Mouse (Mus musculus) ovary, adult 18-20 months (tissue): ENCODE measurements around the gene Fam234b.

ENCODE experiments used
- DNase-seq: peaks from one replicate; pipeline ENCODE4 v3.0.0; 2022; ENCODE audit warnings: low spot score, mixed read lengths

The Fam234b gene

DNA sequence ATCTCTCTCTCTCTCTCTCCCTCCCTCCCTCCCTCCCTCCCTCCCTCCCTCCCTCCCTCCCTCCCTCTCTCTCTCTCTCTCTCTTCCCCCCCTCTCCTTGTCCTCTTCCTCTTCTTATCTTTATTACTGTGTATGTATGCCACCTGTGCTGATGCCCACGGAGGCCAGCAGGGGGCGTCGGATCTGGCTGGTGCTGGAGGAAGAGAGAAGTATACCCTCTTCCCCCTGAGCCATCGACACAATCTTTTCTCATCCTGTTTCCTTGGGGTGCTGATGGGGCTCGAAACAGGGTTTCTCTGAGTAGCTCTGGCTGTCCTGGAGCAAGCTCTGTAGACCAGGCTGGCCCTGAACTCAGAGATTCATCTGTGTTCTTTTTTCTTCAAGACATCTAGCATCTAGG, 14.9 kb upstream of the Fam234b start:
- no peak for DNase-seq

DNA sequence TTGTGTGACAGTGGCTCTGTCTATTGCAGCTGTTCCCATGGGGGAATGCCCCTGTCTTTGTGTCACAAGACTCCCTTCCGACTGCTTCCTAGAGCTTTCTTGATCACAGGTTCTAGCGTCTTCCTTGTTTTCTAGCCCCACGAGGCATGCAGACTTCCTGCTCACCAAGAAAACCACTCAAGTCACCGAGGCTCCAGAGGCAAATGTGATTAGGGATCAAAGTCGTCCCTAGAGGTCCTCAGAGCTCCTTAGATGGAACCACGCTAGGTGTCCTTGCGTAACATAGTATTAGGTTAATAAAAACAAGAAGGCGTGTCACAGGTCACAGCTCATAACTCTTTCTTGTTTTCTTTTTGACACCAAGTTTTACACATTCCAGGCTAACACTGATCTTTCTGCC, 13.8 kb upstream of the Fam234b start:
- DNase-seq = no peak

DNA sequence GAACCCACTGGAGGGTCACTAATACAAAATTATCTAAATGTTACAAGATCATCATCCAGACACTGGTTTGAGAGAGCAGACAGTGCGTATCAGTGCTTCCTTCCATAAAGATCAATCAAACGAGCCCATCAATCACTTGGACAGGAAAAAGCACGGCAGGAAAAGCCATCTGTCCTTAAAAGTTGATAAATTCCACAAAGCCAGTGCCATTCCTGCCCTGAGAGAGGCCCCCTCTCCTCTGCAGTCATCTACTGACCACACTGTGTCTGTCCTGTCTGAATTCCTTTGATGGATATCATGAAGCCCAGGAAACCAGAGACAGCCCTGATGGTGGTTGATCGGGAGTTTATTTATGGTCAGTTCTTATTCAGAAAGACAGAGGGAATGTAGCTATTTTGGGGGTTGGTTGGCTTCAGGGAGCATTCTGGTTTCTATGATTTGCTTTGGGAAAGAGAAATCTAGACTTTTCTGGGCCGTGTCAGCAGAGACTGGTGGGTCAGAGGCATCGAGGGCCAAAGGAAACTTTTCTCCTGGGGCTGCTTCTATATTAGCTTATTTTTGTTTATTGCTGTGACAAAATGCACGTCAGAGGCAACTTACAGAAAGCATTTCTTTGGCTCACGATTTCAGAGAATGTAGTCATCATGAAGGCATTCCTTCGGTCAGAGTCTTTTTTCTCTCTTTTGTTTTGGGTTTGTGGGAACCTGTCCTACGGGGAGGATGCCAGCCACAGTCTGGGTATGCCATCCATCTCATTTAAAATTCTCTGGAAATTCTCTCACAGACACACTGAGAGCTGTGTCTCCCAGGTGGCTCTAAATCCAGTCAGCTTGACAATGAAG, 10.5 kb upstream of the Fam234b start:
- DNase-seq = no peak

DNA sequence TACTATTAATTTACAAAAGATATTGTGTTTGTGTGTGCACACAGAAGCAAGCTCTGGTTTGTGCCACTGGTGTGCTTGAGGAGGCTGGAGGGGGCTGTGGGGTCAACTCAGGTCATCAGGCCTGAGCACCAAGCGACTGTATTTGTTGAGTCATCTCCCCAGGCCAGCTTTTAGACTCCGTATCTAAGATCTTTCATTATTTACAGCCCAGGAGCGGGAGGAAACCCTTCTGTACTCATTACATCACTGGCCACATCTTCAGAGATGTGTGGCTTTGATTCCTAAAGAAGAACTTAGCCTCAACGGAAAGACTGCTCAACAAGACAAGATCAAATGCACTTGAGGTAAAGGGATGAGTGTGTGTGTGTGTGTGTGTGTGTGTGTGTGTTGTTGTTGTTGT, 9.1 kb upstream of the Fam234b start:
- no peak for DNase-seq

DNA sequence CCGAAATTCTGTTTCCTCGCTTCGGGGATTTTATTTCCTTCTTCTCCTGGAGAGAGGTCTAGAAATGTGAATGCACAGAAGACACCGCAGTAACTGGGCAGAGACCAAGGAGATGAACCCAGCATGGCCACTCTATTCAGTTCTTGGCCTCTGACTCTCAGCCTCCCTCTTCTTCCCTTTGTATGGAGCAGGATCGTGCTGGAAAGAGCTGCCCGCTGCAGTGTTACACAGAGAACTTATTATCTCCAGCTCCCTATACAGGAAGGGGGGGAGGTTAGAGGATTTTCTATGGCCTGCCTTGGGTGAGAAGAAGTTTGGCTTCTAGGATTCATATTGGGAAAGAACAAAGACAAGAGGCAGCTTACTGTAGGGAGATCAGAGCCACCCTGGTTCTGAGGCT, 7.7 kb upstream of the Fam234b start:
- no peak for DNase-seq

DNA sequence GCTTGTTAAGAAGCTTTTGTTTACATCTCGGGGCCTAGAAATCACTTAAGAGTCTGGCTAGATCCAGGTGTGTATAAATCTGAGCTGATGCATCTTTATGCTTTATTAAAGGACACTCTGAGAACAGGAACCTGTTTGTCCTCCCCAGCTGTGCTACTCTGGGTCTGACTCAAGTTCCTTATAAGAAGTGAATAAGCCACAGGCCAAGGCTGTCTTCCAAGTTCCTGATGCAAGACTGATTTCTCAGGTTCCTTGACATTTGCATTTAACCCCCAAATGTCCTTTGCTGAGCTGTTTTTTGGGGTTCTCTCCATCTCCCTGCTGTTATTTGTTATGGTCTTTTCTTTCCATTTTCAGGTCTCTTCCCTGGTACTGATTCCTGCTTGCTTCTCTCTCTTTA, 5.9 kb upstream of the Fam234b start:
- DNase-seq = no peak

DNA sequence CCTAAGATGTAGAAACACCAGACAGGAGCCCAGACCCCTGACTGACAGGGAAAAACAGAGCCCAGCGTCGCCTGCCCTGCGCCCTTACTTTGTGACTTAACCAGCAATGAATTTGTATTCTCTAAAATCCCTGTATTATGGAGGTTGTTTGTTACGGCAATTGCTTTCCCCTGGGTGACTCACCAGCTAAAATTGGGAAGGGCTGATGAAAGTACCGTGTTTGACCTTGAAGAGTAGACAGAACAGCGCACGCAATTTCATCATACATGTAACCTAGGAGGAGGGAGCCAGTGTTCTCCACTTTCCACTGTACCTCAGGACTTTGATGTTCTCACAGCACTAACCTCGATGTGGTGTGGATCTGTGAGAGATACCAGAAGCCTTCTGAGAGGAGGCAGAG, 4.8 kb upstream of the Fam234b start:
- DNase-seq = no peak

DNA sequence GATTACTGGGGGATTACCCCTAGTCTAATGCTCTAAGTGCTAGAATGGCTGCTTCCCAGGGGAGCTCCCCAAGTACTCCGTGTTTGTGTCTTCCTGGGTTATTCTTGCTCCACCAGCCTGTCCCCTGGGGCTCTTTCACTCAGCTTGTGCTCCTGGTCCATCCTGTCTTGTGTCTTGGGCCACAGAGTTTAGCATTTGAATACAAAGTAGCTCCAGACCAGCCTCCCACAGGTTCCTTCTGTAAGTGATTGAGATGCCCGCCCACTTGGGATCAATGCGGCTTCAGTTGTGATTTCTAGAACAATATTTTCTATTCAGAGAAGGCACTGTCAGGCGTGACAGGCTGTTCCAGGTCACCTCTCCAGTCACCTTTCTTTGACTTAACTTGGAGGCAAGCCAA, 4.0 kb upstream of the Fam234b start:
- DNase-seq = no peak

DNA sequence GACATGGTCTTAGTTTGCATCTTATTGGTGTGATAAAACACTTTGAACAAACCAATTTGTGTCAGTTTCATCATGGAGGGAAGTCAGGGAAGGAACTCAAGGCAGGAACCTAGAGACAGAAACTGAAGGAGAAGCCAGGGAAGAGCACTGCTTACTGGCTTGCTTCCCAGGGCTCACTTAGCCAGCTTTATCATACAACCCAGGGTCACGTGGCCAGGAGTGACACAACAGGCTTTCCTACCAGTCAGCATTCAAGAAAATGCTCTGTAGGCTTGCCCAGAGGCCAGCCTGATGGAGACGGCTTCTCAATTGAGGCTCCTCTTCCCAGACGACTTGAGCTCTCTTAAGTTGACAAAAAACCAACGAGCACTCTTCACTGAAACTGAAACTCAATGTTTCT, 2.9 kb upstream of the Fam234b start:
- DNase-seq = no peak

DNA sequence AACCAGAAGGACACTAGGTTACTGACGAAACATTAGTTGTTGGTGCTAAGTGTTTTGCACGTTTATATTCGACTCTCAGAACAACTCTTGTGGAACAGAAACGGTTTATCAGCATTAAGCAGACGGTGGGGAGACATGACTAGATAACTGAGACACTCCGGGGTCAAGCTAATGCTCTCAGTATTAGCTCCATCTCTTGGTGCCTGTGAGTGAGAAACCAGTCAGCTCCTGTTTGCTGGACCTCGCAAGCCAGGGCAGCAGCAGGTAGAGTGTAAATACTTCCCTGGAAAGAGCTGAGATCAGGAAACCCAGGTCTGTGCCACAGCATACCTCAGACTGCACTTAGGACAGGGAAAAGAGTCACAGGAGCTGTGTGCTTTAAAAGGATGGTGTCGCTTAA, 1.1 kb upstream of the Fam234b start:
- DNase-seq = no peak

DNA sequence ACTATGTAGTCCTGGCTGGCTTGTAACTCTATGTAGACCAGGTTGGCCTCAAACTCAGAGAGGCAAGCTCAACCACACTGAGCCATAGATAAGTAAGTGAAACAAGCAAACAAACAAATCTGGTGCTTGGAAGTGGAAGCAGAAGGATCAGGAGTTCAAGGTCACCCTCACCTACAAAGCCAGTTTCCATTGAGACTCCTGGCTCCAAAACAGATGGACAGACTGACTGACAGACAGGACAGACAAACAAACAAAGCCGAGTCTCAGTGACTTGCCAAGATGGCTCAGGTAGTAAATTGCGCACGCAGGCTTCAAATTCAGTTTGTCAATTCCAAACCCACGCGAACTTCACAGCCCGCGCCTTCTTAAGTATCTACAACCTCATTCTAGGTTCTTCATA, 331 bp upstream of the Fam234b start:
- no peak for DNase-seq

DNA sequence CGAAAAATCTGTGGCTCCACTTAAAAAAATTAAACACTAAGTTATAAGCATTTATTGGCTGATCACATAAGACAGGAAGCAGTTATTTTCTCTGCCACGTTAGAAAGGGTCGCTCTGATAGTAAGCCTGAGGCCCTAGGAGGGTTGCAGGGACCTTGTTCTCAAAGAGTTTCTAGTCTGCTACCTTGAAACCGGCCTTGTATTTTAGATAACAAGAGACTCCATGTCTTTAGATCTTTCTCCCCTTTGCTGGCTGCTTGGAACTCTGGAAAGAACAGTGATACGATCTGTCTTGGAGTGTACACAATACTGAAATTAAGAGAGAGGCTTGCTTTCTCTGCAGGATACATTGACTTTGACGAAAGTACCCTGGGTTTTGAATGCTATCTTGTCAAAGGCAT, 949 bp downstream of the Fam234b start:
- no peak for DNase-seq

DNA sequence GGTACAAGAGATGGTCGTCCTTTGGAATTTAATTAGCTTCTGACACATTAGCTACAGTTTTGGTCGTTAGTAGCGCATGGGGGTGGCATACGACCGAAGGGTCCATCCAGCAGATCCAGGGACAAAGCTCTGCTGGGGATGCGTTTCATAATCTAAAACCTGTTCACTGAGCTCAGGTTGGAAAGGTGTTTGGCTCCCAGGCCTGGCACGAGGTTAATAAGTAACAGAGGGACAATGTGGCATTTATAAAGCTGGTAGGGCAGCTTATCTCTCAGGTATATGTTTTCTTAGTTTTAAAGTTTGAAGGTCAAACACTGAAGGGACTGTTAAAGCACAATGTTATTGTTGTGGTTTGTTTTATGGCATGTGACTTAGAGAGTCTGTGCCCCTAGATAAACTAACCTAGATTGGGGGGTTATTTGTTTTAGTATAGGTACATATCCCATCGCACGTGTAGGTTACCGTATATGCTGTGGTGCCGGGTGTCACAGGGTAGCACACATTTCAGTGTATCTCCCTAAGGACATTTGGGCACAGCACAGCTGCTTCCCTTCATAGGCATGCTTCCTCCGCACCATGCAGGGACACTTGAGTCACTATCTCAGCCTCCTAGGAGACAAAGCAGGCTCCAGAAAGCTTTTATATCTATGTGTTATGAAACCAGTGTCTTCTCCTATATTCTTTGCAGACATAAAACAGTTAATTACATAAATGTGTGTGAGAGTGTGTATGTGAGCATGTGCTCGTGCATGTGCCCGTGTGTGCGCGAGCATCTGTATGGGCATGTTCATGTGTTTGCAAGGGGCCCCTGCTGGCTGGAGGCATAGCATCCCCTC, 2.6 kb downstream of the Fam234b start:
- no peak for DNase-seq

DNA sequence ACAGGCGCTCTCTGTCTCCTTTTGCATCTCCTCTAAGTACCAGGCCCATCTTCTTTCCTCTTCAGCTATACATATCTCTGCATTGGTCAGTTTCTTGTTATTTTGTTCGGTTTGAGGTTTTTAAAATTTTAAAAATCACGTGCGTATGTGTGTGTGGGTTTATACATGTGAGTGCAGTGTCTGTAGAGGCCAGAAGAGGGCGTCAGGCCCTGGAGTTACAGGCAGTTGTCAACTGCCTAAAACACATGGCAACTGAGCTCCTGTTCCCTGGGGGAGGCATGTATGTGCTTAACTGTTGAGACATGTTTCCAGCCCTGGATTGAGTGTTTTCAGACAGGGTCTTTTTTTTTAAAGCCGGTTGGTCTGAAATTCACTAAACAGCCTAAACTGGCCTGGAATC, 4.9 kb downstream of the Fam234b start:
- DNase-seq = no peak

DNA sequence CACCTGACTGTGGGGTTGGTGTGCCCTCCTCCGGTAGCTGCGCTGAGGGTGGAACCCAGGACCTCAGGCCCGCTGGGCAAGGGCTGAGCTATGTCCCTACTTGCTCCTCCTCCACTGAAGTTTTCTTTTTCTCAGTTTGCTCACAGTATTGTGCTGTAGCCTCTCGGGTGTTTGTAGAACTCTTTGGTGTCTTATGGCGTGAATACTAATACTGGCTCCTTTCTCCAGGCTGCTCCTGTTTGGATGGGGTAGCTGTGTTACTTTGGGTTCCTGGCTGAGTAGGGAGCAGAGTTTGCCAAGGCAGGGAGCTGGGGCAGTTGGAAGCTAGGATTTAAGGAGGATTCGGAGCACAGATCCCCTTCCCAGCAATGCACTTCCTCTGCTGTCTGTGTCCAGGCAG, 6.0 kb downstream of the Fam234b start:
- DNase-seq = no peak

DNA sequence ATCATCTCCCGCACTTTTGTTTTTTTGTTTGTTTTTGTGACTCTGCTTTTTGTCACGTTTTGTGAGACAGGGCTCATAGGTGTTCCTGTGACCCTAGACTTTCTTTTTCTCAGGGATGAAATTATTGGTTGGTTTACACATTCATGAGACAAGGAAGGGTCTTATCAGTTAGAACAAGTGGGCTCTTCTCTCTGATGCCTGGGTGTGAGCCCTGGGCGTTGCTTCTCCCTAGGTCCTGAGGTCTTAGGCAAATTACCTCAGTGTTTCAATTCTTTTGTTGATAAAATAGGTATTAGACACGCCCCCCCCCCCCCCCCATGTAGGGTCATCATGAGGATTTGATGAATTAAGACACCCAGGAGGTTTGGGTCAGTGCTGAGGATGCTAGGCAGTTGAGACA, 7.1 kb downstream of the Fam234b start:
- no peak for DNase-seq

DNA sequence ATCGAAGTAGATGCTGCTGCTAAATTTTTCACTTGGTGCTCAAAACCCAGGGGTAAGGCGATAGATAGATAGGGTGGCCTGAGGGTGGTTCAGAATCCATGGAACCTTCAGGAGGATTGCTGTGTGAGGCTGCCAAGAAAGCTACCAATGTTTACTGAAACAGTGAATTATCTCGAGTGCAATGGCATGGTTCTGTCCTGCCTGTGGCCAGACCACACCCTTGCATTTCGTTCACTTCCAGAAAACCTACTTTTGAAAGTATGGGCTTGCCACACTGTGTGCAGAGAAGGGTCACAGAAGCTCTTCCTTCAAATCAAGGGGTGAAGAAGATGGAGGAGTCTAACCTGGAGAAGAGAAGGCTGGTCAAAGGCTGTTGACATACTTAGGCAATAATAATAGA, 8.0 kb downstream of the Fam234b start:
- DNase-seq = no peak

DNA sequence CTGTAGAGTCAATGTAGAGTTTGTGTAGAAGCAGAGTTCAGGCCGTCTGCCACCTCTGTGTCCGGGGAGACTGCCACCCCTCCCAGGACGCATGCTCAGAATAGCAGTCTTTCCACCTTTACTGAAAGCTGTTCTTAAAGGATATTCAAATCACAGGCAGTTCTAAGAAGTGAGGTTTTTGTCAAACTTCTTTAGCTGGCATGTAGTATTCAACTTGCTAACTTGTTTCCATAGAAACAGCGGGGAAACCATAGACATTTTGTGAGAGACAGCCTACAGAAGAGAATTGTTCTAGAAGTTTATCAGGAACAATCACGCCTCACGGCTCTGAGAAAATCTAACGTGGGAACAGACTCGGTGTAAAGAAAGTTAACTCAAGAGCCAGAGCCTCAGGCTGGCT, 9.1 kb downstream of the Fam234b start:
- no peak for DNase-seq

DNA sequence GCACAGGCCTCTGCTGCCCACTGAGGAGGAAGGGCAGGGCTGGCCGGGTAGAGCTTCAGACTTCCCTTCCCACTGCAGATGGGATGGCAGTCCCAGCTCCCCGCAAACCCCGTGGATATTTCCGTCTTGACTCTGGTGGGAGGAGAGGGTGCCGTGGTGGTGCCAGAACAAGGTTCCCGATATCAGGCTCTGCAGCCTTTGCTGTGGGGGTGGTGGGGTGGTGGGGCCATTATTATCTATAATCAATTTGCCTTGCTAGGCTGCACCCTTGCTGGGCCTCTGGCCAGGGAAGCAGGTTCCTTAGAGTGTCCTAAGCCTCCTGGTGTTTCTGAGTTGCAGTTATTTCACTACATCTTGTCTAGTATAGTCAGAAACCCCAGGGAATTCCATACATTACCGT, 13.4 kb downstream of the Fam234b start:
- no peak for DNase-seq

DNA sequence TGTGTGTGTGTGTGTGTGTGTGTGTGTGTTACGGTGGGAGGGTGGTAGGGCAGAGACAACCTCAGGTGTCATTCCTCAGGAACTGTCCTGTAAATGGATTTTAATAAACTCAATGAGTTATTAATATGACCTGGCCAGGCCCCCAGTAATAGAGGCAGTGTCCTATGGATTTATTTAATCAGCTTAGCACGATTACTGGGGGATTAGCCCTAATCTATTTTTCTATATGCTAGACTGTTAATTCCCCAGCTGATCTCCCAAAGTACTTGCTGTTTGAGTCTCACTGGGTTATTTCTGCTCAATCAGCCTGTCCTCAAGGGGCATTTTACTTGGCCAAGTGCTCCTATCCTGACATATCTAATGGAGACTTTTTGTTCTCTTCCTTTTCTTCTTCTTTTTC, 14.9 kb downstream of the Fam234b start:
- DNase-seq = no peak

DNA sequence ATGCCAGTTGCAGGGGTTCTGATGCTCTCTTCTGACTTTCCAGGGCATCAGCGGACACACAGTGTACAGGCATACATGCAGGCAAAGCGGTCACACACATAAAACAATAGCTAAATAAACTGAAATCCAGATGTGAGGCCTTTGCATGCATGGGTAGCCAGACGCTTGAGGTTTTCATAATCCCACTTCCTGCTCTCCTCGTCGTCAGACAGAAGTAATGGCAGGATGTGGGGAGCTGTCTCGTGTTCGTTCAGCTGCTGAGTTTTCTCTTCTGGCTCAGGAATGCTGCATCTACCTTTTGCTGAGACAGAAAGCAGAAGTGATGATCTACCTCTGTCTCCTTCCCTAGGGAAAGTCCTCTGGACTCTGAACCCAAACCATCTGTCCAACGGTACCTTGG, 20.6 kb downstream of the Fam234b start:
- no peak for DNase-seq

DNA sequence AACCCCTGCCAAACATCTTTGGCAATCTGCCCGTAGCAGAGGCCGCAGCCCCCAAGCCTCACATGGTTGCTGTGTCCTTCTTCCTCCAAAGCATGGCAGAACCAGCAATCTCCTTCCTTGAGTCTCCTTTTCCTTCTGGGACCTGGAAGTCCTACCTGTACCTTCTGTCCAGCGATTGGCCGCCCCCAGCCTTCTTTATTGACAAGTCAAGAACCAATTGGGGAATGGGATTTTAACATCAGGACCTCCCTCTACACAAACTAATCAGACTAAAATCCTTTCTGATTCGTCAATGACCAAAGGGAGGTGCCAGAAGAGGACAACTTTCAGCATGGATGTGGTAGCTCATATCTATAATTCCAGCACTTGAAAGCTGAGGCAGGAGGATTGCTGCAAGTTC, 22.1 kb downstream of the Fam234b start:
- no peak for DNase-seq

DNA sequence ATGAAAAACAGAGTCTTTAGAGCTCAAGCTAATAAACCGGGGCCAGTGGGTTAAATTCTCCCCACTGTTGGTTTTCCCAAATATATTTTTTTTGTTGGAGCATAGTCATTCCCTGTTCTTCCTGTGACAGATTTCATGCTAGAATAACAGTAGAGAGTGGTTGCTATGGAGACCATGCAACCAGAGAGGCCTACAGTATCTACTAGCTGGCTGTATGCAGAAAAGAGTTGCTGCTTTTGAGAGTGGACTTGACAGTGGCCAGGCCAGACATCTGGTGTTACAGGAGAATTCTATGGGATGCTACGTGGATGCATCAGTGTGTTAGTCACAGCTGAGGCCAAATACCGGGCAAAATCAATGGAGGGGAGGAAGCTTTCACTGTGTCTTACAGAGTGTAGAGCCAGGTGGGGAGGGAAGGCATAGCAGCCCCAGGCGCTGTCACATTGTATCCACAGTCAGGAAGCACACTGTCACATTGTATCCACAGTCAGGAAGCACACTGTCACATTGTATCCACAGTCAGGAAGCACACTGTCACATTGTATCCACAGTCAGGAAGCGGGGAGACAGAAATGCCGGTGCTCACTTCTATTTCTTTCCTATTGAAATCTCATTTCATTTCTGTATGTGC, 26.1 kb downstream of the Fam234b start:
- no peak for DNase-seq
